In the genomic region with DNA sequence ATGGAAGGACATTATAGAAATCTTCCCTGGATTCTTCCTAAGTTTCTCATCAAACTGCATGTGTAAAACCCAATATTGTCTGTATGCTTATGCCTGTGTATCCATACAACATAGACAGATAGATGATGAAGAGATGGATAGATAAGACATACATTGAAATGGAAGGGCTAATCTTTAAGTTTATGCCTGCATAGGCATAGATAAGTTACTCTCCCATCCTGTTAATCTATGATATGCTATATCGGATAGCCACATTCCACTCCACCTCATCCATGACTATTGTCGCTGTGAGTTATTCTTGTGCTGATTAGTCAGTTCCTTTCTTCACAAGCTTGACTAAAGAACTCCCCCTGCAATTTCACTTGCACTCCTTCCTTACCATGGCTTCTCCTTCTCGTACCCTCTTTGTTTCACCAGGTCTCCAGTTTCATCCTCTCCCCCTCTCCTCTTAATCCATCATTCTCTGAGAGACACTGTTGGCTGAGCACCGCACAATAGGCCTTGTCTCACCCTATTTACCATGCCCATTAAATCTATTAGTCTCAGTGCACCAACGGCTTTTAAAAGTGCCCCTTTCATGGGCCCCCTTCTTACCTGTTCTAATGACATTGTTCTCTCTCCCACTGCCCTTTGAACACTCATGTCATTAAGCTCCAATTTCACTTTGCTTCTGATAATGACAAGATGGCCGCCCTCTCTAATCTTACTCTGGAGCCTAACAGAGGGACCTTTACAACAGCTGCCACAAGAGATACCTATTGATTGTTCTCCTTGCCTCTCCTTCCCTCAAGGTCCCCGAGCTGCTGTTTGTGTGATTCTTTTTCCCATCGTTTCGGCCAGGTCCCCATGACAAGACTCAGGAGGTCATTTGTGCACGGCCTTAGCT, we compare ENCODE assay signal across 16 mouse cellular contexts.
DNase-seq lines count a peak whose midpoint lies in the region; ATAC-seq lines count a peak whose summit lies in the region.
"Had no signal": no experiment of that assay in that cellular context is flagged by ENCODE, and none has a peak within 500 bp of the region (broad histone marks: within the 10 kb centered on the region; RNA-seq: fewer than 3 reads in every experiment).

No protein-coding gene starts in this region.

- no peak overlapping the region for H3K4me2 ChIP-seq in hindbrain, embryonic 12.5 days (replicated peaks)
- no peak overlapping the region for H3K4me2 ChIP-seq in hindbrain, embryonic 14.5 days (replicated peaks)
- no peak overlapping the region for H3K4me2 ChIP-seq in neural tube, embryonic 11.5 days (ENCODE audit: low read depth)
- H3K4me2 ChIP-seq in neural tube, embryonic 15.5 days = no peak overlapping the region
- no peak overlapping the region for H3K4me2 ChIP-seq in embryonic facial prominence, embryonic 12.5 days (replicated peaks)
- no peak overlapping the region for H3K4me2 ChIP-seq in neural tube, embryonic 13.5 days
- H3K4me2 ChIP-seq: limb, embryonic 15.5 days; stomach, embryonic 15.5 days had no signal

- H3K36me3 ChIP-seq in hindbrain, embryonic 12.5 days = no peaks in the 10 kb centered on the region
- H3K36me3 ChIP-seq in hindbrain, embryonic 14.5 days (replicated peaks; ENCODE audit: control insufficient read depth, insufficient read depth) = no peaks in the 10 kb centered on the region
- H3K36me3 ChIP-seq in neural tube, embryonic 11.5 days (ENCODE audit: control insufficient read depth, insufficient read depth, low read length) = no peaks in the 10 kb centered on the region
- no peaks in the 10 kb centered on the region for H3K36me3 ChIP-seq in neural tube, embryonic 15.5 days
- no peaks in the 10 kb centered on the region for H3K36me3 ChIP-seq in embryonic facial prominence, embryonic 12.5 days
- no peaks in the 10 kb centered on the region for H3K36me3 ChIP-seq in neural tube, embryonic 13.5 days
- H3K36me3 ChIP-seq: limb, embryonic 15.5 days; stomach, embryonic 15.5 days had no signal

- no peak for DNase-seq in hindbrain, embryonic 14.5 days (ENCODE audit: low spot score)
- DNase-seq in neural tube, embryonic 11.5 days (ENCODE audit: low spot score) = peak; percentile 20
- DNase-seq in frontal cortex, postnatal 25 days (ENCODE audit: low spot score in 2 of 2) = no peak
- DNase-seq: cerebellum, adult 8-10 months; gastrocnemius, postnatal 14 days; kidney, postnatal 36 days; lung, postnatal 10 days; right cerebral cortex, postnatal 14 days had no signal

- peak; percentile 66 for ATAC-seq in hindbrain, embryonic 12.5 days (ENCODE audit: low FRiP score)
- ATAC-seq in hindbrain, embryonic 14.5 days (ENCODE audit: low FRiP score) = no peak
- peak; percentile 25; the same call in 1 of the 2 replicates for ATAC-seq in neural tube, embryonic 11.5 days (ENCODE audit: insufficient read depth, low FRiP score, low TSS enrichment)
- no peak for ATAC-seq in neural tube, embryonic 15.5 days (ENCODE audit: low FRiP score)
- ATAC-seq in embryonic facial prominence, embryonic 12.5 days (ENCODE audit: insufficient number of reproducible peaks, insufficient read depth, low FRiP score, low TSS enrichment) = peak; percentile 75; the same call in 1 of the 2 replicates
- ATAC-seq in neural tube, embryonic 13.5 days (ENCODE audit: low read depth) = no peak

- peaks cover 2% of the 10 kb centered on the region; the same call in 1 of the 2 replicates for H3K4me1 ChIP-seq in hindbrain, embryonic 12.5 days
- H3K4me1 ChIP-seq in hindbrain, embryonic 14.5 days (replicated peaks; ENCODE audit: control insufficient read depth, insufficient read depth, low read length) = no peaks in the 10 kb centered on the region
- peaks cover 2% of the 10 kb centered on the region; the same call in 1 of the 2 replicates for H3K4me1 ChIP-seq in neural tube, embryonic 11.5 days (ENCODE audit: control insufficient read depth, insufficient read depth, low read length)
- H3K4me1 ChIP-seq in neural tube, embryonic 15.5 days = no peaks in the 10 kb centered on the region
- H3K4me1 ChIP-seq in embryonic facial prominence, embryonic 12.5 days = 0 out of 2 replicates have a peak, but pooled peaks cover 2% of the 10 kb centered on the region
- H3K4me1 ChIP-seq in neural tube, embryonic 13.5 days (replicated peaks) = peaks cover 6% of the 10 kb centered on the region; the same call in 1 of the 2 replicates
- H3K4me1 ChIP-seq: megakaryocyte, embryonic 14.5 days; stomach, embryonic 15.5 days had no signal

- H3K27me3 ChIP-seq in hindbrain, embryonic 12.5 days = no peaks in the 10 kb centered on the region
- no peaks in the 10 kb centered on the region for H3K27me3 ChIP-seq in hindbrain, embryonic 14.5 days (ENCODE audit: control insufficient read depth, insufficient read depth, low read length)
- no peaks in the 10 kb centered on the region for H3K27me3 ChIP-seq in neural tube, embryonic 11.5 days (ENCODE audit: control insufficient read depth, insufficient read depth, low read length)
- H3K27me3 ChIP-seq in neural tube, embryonic 15.5 days (replicated peaks) = no peaks in the 10 kb centered on the region
- no peaks in the 10 kb centered on the region for H3K27me3 ChIP-seq in embryonic facial prominence, embryonic 12.5 days
- no peaks in the 10 kb centered on the region for H3K27me3 ChIP-seq in neural tube, embryonic 13.5 days
- H3K27me3 ChIP-seq: limb, embryonic 15.5 days; megakaryocyte, embryonic 14.5 days; stomach, embryonic 15.5 days had no signal

- no peak overlapping the region for H3K4me3 ChIP-seq in hindbrain, embryonic 12.5 days
- no peak overlapping the region for H3K4me3 ChIP-seq in hindbrain, embryonic 14.5 days (replicated peaks; ENCODE audit: low read length)
- H3K4me3 ChIP-seq in neural tube, embryonic 11.5 days (ENCODE audit: low read depth, low read length) = no peak overlapping the region
- no peak overlapping the region for H3K4me3 ChIP-seq in neural tube, embryonic 15.5 days (replicated peaks)
- no peak overlapping the region for H3K4me3 ChIP-seq in embryonic facial prominence, embryonic 12.5 days
- H3K4me3 ChIP-seq in neural tube, embryonic 13.5 days = no peak overlapping the region
- H3K4me3 ChIP-seq: limb, embryonic 15.5 days; megakaryocyte, embryonic 14.5 days; myocyte; stomach, embryonic 15.5 days had no signal

- H3K9me3 ChIP-seq in hindbrain, embryonic 12.5 days (replicated peaks) = no peaks in the 10 kb centered on the region
- H3K9me3 ChIP-seq in hindbrain, embryonic 14.5 days (ENCODE audit: control insufficient read depth, low read length) = no peaks in the 10 kb centered on the region
- H3K9me3 ChIP-seq in neural tube, embryonic 11.5 days (ENCODE audit: control insufficient read depth, low read length) = no peaks in the 10 kb centered on the region
- H3K9me3 ChIP-seq in neural tube, embryonic 15.5 days (replicated peaks) = no peaks in the 10 kb centered on the region
- no peaks in the 10 kb centered on the region for H3K9me3 ChIP-seq in embryonic facial prominence, embryonic 12.5 days
- H3K9me3 ChIP-seq in neural tube, embryonic 13.5 days = no peaks in the 10 kb centered on the region
- H3K9me3 ChIP-seq: limb, embryonic 15.5 days; stomach, embryonic 15.5 days had no signal

- no peak overlapping the region for H3K9ac ChIP-seq in hindbrain, embryonic 12.5 days
- no peak overlapping the region for H3K9ac ChIP-seq in hindbrain, embryonic 14.5 days
- no peak overlapping the region for H3K9ac ChIP-seq in neural tube, embryonic 11.5 days (ENCODE audit: low read length)
- H3K9ac ChIP-seq in neural tube, embryonic 15.5 days (replicated peaks) = no peak overlapping the region
- H3K9ac ChIP-seq in embryonic facial prominence, embryonic 12.5 days = no peak overlapping the region
- H3K9ac ChIP-seq in neural tube, embryonic 13.5 days = no peak overlapping the region
- H3K9ac ChIP-seq: limb, embryonic 15.5 days; stomach, embryonic 15.5 days had no signal

- no peak overlapping the region for H3K27ac ChIP-seq in hindbrain, embryonic 12.5 days
- no peak overlapping the region for H3K27ac ChIP-seq in hindbrain, embryonic 14.5 days
- no peak overlapping the region for H3K27ac ChIP-seq in neural tube, embryonic 11.5 days (ENCODE audit: low read depth, low read length)
- H3K27ac ChIP-seq in neural tube, embryonic 15.5 days (replicated peaks) = no peak overlapping the region
- H3K27ac ChIP-seq in embryonic facial prominence, embryonic 12.5 days = no peak overlapping the region
- 0 out of 2 replicates have a peak overlapping the region, but pooled peaks have one; percentile 28 for H3K27ac ChIP-seq in neural tube, embryonic 13.5 days (replicated peaks)
- H3K27ac ChIP-seq: limb, embryonic 15.5 days; stomach, embryonic 15.5 days had no signal

- WGBS in hindbrain, embryonic 12.5 days = 33% methylated on average over 10 of the region's 10 CpGs
- WGBS in hindbrain, embryonic 14.5 days = 29% methylated on average over 10 of the region's 10 CpGs
- 28% methylated on average over 10 of the region's 10 CpGs for WGBS in neural tube, embryonic 11.5 days
- WGBS in neural tube, embryonic 15.5 days = 14% methylated on average over 10 of the region's 10 CpGs
- WGBS in embryonic facial prominence, embryonic 12.5 days = 46% methylated on average over 10 of the region's 10 CpGs
- WGBS in neural tube, embryonic 13.5 days = 20% methylated on average over 10 of the region's 10 CpGs

Comparison
In these comparisons a context has a peak if more than half of its experiments do, and no peak if none do; other contexts are left out.
1. ATAC-seq: peak in hindbrain, embryonic 12.5 days (single experiment), neural tube, embryonic 11.5 days (single experiment) and embryonic facial prominence, embryonic 12.5 days (single experiment); none in hindbrain, embryonic 14.5 days (single experiment), neural tube, embryonic 15.5 days (single experiment) and neural tube, embryonic 13.5 days (single experiment).